Mouse (Mus musculus): Measurements from ENCODE around the gene Ly6g6d.

DNA sequence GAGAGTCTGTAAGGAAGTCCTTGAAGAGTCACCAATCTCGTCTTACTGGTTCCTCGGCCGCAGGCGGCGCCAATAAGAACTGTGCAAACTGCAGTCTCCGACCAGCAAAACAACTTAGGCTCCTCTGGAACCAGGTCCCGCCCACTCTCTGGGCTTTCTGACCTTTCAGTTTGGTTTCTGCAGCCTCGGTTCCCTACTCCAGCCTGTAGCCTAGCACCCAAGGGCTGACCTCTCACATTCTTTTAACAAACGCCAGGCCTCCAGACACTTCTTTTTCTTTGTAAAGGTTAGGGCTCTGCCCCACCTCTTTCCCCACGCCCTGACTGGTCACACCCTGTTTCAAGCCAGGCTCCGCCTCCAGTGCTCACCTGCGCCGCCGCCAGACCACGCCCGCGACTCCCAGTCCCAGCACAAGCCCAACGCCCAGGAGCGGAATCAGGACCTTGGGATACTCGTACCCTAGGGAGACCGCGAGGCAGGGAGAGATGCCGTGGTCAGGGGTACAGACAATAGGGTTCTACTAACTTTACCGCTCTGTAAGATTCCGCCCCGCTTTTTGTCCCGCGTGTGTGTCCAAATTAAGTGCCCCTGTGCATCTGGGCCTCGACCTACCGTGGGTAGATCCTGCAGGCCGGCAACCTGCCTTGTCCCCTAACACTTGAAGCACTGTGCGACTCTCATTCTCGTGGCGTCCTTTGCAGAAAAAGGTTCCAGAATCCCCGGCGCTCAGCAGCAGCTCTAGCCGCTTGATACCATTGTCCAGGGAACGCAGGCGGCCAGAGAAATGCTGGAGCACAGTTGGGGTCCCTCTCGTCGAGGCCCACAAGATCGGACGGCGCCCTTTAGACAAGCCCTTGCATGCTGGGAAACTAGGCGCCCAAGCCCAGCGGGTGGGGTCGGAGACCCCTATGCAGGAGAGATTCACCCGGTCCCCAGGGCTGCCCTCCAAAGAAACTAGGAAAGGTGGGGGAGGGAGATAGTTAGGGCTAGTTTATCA, 12.6 kb downstream of the Ly6g6d start, which contains the start of gene Ly6g6c:
- TF ChIP-seq CTCF (IDR thresholded peaks at IDR 0.05; ENCODE audit: borderline replicate concordance, insufficient read depth, low read depth, low read length), result no peak
- peak; percentile 38; the same call in 1 of the 2 replicates for TF ChIP-seq POLR2A (IDR thresholded peaks at IDR 0.05; ENCODE audit: borderline replicate concordance, insufficient read depth, low read length)

Data from cerebellum, adult 2 months (tissue).